Mouse (Mus musculus): Measurements from ENCODE around the gene Ccp110.

- no peak for TF ChIP-seq CTCF (IDR thresholded peaks at IDR 0.05; ENCODE audit: borderline replicate concordance, insufficient read depth, low read depth, low read length)
- TF ChIP-seq POLR2A (IDR thresholded peaks at IDR 0.05; ENCODE audit: borderline replicate concordance, insufficient read depth, low read length): no peak
These were observed 4.3 kb upstream of the Ccp110 start for GRCm38 (mm10) chr7:118708002-118708401.

All from cerebellum, adult 2 months (tissue).